Mouse (Mus musculus) embryonic facial prominence, embryonic 10.5 days (tissue): ENCODE results near the gene Serac1. TPM values are rescaled to one million over a fixed set of nuclear protein-coding genes. Genes with fewer than 3 reads are reported as not detected.
A peak's percentile ranks its signal among the peaks of the same experiment; 100 is the strongest.
"Not testable (repeated sequence)": the region's sequence is repeated elsewhere in the genome, so short reads cannot be mapped to it uniquely, and the experiment has no call there.

Experiments
- DNase-seq: peaks from one replicate; pipeline ENCODE4 v3.0.0-alpha.2; 2017; ENCODE audit warnings: low spot score
- H3K27ac ChIP-seq: fragments of 300-500 bp; sonication (generic); replicated peaks from 2 replicates; pipeline ENCODE4 v1.5.1; 2016; ENCODE audit warnings: mild to moderate bottlenecking
- H3K27me3 ChIP-seq: fragments of 300-500 bp; sonication (generic); replicated peaks from 2 replicates; pipeline ENCODE4 v1.6.1; 2016; ENCODE audit warnings: low read depth, mild to moderate bottlenecking; ENCODE audit not compliant: poor library complexity, severe bottlenecking
- H3K36me3 ChIP-seq: fragments of 300-500 bp; sonication (generic); replicated peaks from 2 replicates; pipeline ENCODE4 v1.6.1; 2016; ENCODE audit warnings: mild to moderate bottlenecking, moderate library complexity
- H3K4me1 ChIP-seq: fragments of 300-500 bp; sonication (generic); 2 replicates; pipeline ENCODE4 v1.6.1; 2016
- H3K4me3 ChIP-seq: fragments of 300-500 bp; sonication (generic); 2 replicates; pipeline ENCODE4 v1.5.1; 2016; ENCODE audit warnings: mild to moderate bottlenecking, moderate library complexity
- H3K9me3 ChIP-seq: fragments of 300-500 bp; sonication (generic); 2 replicates; pipeline ENCODE4 v1.6.1; 2016; ENCODE audit warnings: mild to moderate bottlenecking
- WGBS: fragments of 180-500 bp; shearing (Covaris S2); methylation state at CpG from one replicate; pipeline ENCODE4 v1.1.7; 2016; 5-methylcytosine and 5-hydroxymethylcytosine counted together
- polyA plus RNA-seq: library from polyadenylated mRNA; unstranded; fragments of >200 nt; fragmentation: Nextera tagmentation; extraction: Ambion mirVana; gene quantifications from 2 replicates; pipeline ENCODE4 v1.2.1, GENCODE M21; 2016

Serac1 gene
- polyA plus RNA-seq, 1 experiment from 2014 or later: 7.3 TPM

DNA sequence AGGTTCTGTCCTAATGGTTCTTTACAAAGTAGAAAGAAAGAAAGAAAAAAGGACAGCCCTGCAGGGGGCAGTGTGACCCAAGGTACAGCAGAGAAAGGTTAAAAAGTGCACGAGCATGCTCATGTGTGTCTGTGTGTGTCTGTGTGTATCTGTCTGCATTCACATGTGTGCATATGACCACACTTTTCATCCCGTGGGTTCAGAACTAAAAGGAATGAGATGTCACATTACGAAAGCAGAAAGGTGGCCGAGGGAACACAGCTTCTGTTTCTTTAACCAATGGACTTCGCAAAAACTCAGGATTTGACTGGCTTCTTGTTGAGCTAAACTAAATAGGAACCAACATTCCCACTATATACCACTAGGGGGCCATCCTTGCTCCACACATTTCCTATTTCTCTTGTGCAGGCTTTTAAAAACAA, 24.6 kb downstream of the Serac1 start:
- WGBS: 19% methylated on average over 5 of the region's 5 CpGs
- Histone ChIP-seq H3K4me1 (peaks cover 8% of the 10 kb centered on the region), H3K4me3 (no peak overlapping the region), H3K27ac (no peak overlapping the region), H3K27me3 (no peaks in the 10 kb centered on the region), H3K36me3 (no peaks in the 10 kb centered on the region), H3K9me3 (no peaks in the 10 kb centered on the region)
- peak; percentile 63 for DNase-seq

DNA sequence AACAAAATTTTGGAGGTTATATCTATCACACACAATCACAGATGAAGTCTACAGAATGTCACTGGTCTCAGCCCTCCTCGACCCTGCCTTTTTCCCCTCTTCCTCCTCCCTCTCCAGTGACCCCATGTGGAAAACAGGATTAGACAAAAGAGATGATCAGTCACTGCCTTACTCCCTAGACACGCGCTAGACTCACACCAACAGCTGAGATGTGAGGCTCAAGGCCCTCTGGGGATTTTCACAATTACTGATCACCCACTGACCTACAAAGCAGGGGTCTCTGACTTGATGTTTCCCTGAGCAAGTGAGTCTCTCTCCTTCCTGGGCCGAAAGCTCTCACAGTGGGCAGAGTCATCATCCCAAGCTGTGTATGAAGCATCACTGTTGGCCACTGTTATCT, 26.7 kb downstream of the Serac1 start:
- 75% methylated on average over 4 of the region's 4 CpGs for WGBS
- DNase-seq: no peak
- H3K27me3 ChIP-seq: no peaks in the 10 kb centered on the region
- H3K27ac ChIP-seq: no peak overlapping the region
- H3K36me3 ChIP-seq: peaks cover 9% of the 10 kb centered on the region; the same call in 1 of the 2 replicates
- peaks cover 9% of the 10 kb centered on the region for H3K4me1 ChIP-seq
- no peak overlapping the region for H3K4me3 ChIP-seq
- H3K9me3 ChIP-seq: no peaks in the 10 kb centered on the region

DNA sequence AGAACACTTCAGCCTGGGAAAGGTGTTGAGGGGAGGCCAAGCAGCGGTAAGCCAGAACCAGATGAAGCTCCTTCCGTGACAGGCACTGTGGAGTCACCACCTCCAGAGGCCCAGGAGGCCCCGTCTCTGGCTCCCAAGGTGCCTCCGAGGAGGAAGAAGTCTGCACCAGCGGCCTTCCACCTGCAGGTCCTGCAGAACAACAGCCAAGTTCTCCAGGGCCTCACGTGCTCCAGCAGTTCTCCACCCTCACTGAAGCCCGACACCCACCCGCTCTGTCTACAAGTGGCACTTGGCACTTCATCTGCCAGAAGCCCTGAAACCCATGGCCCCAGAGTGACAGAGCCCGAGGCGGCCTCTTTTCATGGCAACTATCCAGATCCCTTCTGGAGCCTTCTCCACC, 42.0 kb downstream of the Serac1 start:
- no peaks in the 10 kb centered on the region for H3K9me3 ChIP-seq
- H3K27me3 ChIP-seq: no peaks in the 10 kb centered on the region; the same call in 1 of the 2 replicates
- no peaks in the 10 kb centered on the region for H3K4me1 ChIP-seq
- DNase-seq: no peak
- 91% methylated on average over 10 of the region's 10 CpGs for whole genome bisulfite sequencing
- no peak overlapping the region for H3K27ac ChIP-seq
- H3K36me3 ChIP-seq: peaks cover 6% of the 10 kb centered on the region
- H3K4me3 ChIP-seq: no peak overlapping the region

DNA sequence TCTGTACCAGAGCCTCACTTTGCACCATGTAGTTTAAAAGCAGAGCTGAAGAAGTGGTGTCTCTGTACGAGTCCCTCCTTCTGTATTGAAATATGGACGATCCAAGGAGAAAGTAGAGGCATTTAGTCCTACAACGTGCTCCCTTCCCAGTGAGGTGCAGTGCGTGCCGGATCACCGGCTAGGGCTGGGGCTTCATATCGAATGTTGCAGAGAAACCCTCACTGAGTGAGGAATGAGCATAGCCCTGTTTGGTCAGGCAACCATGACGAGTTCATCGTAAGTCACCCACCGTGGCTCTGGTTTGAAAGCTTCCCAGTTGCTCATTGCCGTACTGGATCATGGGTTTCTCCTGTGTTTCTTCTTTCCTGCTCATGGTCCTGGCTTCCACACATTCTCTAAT, 42.7 kb downstream of the Serac1 start:
- no peaks in the 10 kb centered on the region for H3K4me1 ChIP-seq
- H3K27ac ChIP-seq: no peak overlapping the region
- WGBS: 89% methylated on average over 11 of the region's 11 CpGs
- no peak overlapping the region for H3K4me3 ChIP-seq
- no peaks in the 10 kb centered on the region for H3K9me3 ChIP-seq
- no peak for DNase-seq
- H3K36me3 ChIP-seq: peaks cover under 1% of the 10 kb centered on the region; the same call in 1 of the 2 replicates
- H3K27me3 ChIP-seq: no peaks in the 10 kb centered on the region; the same call in 1 of the 2 replicates

DNA sequence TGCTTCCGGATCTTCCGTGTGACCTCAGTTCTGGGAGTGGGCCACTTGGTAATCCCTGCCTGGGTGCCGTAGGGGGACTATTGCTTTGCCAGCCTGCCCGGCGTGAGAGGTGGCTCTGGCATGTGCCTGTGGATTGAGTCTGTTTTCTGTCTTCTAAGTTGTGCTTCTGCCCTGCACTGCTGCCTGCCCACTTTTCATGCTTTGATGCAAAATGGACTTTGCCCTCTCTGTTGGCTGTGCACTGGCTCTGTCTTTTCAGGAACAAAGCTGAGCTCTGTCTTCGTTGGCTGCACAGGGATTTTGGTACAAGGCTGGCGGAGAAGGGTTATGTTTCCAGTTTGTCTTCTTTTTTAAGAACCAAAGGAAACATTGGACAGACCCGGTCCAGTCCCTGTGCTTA, 43.1 kb downstream of the Serac1 start:
- no peak for DNase-seq
- 90% methylated on average over 8 of the region's 8 CpGs for WGBS
- no peaks in the 10 kb centered on the region; the same call in 1 of the 2 replicates for H3K36me3 ChIP-seq

DNA sequence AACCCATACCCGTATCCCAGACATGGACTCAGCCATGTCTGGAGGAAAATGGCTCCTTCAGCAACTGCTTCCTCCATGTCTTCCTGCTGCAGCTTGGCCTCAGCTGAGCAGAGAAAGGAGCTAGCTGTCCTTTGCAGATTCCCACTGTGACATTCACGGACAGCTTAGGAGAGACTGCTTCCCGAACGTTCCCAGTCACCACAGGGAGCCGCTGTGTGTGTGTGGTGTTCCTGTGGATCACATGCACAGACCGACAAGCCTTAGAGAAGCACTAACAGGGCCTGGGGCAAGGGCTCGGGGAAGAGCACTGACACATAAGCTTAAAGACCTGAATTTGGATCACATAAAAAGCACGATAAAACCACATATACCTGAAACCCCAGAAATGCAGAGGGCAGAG, 43.9 kb downstream of the Serac1 start:
- H3K9me3 ChIP-seq: no peaks in the 10 kb centered on the region
- H3K36me3 ChIP-seq: no peaks in the 10 kb centered on the region; the same call in 1 of the 2 replicates
- no peak overlapping the region for H3K27ac ChIP-seq
- DNase-seq: no peak
- no peak overlapping the region for H3K4me3 ChIP-seq
- WGBS: 45% methylated on average over 8 of the region's 8 CpGs
- H3K27me3 ChIP-seq: no peaks in the 10 kb centered on the region; the same call in 1 of the 2 replicates
- H3K4me1 ChIP-seq: no peaks in the 10 kb centered on the region

More for the DNA sequence above, 43.1 kb downstream of the Serac1 start:
- H3K27ac ChIP-seq: no peak overlapping the region
- no peaks in the 10 kb centered on the region for H3K4me1 ChIP-seq
- H3K4me3 ChIP-seq: no peak overlapping the region
- H3K9me3 ChIP-seq: no peaks in the 10 kb centered on the region
- no peaks in the 10 kb centered on the region; the same call in 1 of the 2 replicates for H3K27me3 ChIP-seq

DNA sequence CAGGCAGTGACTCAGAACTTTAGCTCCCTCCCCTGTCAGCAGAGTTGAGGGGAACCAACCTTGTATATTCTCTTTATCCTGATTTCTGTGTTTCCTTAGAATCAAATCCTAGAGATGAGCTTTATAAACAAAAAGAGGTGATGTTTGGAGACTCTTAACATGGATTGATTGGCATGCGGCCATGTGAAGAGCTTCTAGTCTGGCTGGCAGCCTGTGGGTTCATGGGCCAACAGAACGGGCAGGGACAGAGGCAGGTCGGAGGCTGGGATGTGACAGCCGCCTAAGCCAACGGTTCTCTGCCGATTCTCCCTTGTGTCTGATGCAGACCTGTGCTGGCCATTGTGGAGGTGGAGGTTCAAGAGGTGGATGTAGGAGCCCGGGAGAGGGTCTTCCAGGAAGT, 53.7 kb downstream of the Serac1 start:
- Histone ChIP-seq H3K4me3 (no peak overlapping the region), H3K27ac (no peak overlapping the region), H3K36me3 (peaks cover 7% of the 10 kb centered on the region), H3K9me3 (no peaks in the 10 kb centered on the region), H3K4me1 (peaks cover 5% of the 10 kb centered on the region), H3K27me3 (no peaks in the 10 kb centered on the region)
- WGBS: 85% methylated on average over 7 of the region's 7 CpGs
- no peak for DNase-seq

DNA sequence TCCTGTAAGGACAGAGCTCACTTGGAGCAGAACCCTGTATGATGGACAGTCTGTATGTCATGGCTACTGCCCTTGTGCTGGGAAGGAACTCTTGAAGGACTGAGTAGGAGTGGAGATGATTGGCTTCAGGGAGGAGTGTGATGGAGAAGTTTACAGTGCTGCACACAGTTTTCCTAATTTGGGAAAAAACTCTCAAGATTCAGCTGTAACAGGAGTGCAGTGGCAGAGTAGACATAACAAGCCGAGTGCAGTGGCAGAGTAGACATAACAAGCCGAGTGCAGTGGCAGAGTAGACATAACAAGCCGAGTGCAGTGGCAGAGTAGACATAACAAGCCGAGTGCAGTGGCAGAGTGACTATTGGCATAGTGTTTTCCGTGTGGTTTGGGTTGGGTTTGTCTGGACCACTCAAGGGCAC, 58.2 kb downstream of the Serac1 start:
- peak overlapping the region; percentile 68 for H3K27ac ChIP-seq
- H3K4me1 ChIP-seq: peaks cover 19% of the 10 kb centered on the region
- WGBS: 59% methylated on average over 5 of the region's 5 CpGs
- not testable (repeated sequence) for DNase-seq, H3K9me3 ChIP-seq, H3K27me3 ChIP-seq, H3K36me3 ChIP-seq
- H3K4me3 ChIP-seq: peak overlapping the region; percentile 32

DNA sequence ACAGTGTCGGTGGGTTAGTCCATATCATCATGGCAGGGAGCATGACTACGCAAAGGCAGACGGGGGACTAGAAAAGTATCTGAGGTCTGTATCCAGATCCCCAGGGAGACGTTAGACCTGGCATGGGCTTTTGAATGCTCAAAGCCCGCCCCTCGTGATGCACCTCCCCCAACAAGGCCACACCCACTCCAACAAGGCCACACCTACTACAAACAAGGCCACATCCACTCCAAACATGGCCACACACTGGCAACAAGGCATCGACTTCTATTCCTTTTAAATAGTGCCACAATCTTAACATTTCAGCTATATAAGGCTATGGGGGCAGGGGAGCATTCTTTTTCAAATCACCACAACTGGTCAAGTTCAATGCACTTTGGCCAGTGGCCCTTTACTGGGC, 58.9 kb downstream of the Serac1 start:
- DNase-seq: peak; percentile 20
- Histone ChIP-seq H3K4me1 (peaks cover 26% of the 10 kb centered on the region), H3K27ac (peak overlapping the region; percentile 68), H3K4me3 (no peak overlapping the region), H3K9me3 (no peaks in the 10 kb centered on the region), H3K27me3 (no peaks in the 10 kb centered on the region), H3K36me3 (no peaks in the 10 kb centered on the region)
- 66% methylated on average over 7 of the region's 7 CpGs for WGBS

DNA sequence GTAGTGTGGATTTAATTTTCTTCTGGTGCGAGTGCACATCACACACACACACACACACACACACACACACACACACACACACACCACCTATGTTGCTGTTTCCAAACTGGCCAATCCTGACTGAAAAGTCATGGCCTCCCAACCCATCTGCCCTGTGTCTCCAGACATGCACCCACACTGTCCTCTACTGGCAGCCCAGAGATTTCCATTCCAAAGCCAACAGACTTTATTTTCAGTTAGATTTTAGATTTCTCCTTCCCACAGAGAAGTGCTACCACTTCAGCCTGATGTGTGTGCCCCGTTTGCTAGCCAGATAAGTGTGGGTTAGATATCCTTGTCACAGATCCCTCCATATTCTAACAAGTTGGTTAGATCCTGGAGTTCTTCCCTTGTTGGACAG, 59.8 kb downstream of the Serac1 start:
- Histone ChIP-seq H3K27ac (no peak overlapping the region), H3K36me3 (no peaks in the 10 kb centered on the region), H3K4me1 (peaks cover 26% of the 10 kb centered on the region), H3K27me3 (no peaks in the 10 kb centered on the region), H3K9me3 (no peaks in the 10 kb centered on the region), H3K4me3 (no peak overlapping the region)
- DNase-seq: peak; percentile 32
- WGBS: 70% methylated on average over 2 of the region's 2 CpGs

DNA sequence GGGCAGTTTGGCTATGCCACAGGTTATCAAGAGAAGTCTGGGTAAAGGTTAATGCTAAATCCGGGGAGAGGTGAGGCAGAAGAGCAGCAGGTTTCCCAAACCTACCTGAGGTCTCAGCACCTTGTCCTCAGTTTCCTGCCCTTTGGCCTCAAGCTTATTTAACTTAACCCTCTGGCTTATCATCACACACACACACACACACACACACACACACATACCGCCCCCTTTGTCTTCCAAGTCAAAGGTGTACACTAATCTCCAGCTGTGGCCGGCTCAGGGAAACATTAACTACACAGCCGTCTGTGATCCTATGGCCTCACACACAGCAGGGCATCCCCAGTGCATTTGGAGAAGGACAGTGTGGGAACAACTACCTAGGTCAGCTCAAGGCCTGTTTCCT, 61.2 kb downstream of the Serac1 start:
- WGBS: 79% methylated on average over 4 of the region's 4 CpGs
- Histone ChIP-seq H3K4me3 (no peak overlapping the region), H3K4me1 (peaks cover 32% of the 10 kb centered on the region), H3K27ac (no peak overlapping the region), H3K27me3 (no peaks in the 10 kb centered on the region), H3K9me3 (no peaks in the 10 kb centered on the region), H3K36me3 (no peaks in the 10 kb centered on the region)
- no peak for DNase-seq

DNA sequence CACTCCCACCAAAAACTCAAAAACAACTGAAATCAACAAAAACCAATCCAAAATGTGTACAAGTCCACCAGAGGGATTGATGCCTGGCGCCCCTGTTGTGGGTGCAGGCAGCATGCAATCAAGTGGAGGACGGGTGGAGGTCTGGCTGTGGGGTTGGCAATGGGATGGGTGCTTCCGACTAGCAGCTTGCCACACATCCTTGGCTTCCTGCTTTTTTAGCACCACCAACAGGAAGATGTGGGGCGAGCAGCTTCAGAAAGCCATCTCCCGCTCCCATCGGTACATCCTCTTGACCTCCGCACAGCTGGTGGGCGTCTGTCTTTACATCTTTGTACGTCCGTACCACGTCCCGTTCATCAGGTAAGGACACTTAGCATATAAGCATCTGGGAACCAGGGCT, 62.3 kb downstream of the Serac1 start:
- H3K4me3 ChIP-seq: no peak overlapping the region
- H3K27ac ChIP-seq: no peak overlapping the region
- no peak for DNase-seq
- WGBS: 49% methylated on average over 12 of the region's 12 CpGs
- H3K27me3 ChIP-seq: no peaks in the 10 kb centered on the region
- no peaks in the 10 kb centered on the region for H3K36me3 ChIP-seq
- no peaks in the 10 kb centered on the region for H3K9me3 ChIP-seq
- peaks cover 32% of the 10 kb centered on the region for H3K4me1 ChIP-seq

DNA sequence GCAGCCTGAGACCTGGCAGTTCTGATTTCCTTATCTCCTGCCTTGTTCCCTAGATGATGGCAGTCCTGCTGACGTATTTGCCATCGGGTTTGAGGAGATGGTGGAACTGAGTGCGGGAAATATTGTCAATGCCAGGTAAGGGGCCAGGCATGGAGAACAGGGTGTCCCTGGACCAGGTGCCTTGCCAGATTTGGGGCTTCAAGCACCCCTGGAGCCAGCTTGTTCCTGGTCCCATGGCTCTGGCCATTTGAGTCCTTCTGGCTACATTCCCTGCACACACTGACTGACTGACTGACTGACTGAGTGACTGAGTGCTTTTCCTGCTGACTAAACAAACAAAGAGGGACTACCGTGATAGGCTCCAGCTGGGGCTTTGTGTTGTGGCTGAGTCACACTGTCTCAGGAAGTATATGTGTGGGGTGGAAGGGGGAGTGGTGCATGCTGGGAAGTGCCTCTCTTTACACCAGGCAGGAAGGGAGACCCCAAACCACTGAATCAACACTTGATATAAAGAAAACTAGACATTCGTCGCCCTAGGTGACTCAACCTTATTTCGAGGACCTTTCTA, 63.2 kb downstream of the Serac1 start:
- Histone ChIP-seq H3K36me3 (no peaks in the 10 kb centered on the region), H3K27ac (peak overlapping the region; percentile 40; the same call in 1 of the 2 replicates), H3K9me3 (no peaks in the 10 kb centered on the region), H3K27me3 (no peaks in the 10 kb centered on the region), H3K4me3 (no peak overlapping the region), H3K4me1 (peaks cover 31% of the 10 kb centered on the region)
- WGBS: 78% methylated on average over 7 of the region's 7 CpGs
- DNase-seq: no peak
